ENCODE assay signal across 8 mouse cellular contexts in genomic region chr11:87108409-87108754, GRCm38 (mm10). TPM values are rescaled to one million over a fixed set of nuclear protein-coding genes. Genes with fewer than 3 reads are reported as not detected.
DNase-seq lines count a peak whose midpoint lies in the region; ATAC-seq and TF ChIP-seq lines count a peak whose summit lies in the region.

Gene Prr11, minus strand, starts transcription at chr11:87108708.

- H3K27ac ChIP-seq in heart, embryonic 12.5 days (ENCODE audit: poor library complexity, severe bottlenecking), result peak within 1 kb of the TSS; percentile 97

- H3K4me2 ChIP-seq in heart, embryonic 12.5 days, result peak within 1 kb of the TSS; percentile 76

- H3K4me3 ChIP-seq in heart, embryonic 12.5 days, result peak within 1 kb of the TSS; percentile 73
- peak within 1 kb of the TSS; percentile 83 for H3K4me3 ChIP-seq in G1E (ENCODE audit: low read depth, low read length)

- TF ChIP-seq CTCF in G1E (IDR thresholded peaks at IDR 0.05; ENCODE audit: low read depth, low read length), result no peak

- peak; percentile 2; the same call in 1 of the 2 replicates for ATAC-seq in heart, embryonic 12.5 days (ENCODE audit: insufficient number of reproducible peaks, low FRiP score)
- ATAC-seq in G1E (ENCODE audit: extremely low read depth, insufficient number of reproducible peaks, low FRiP score, poor library complexity, severe bottlenecking), result no peak
- ATAC-seq in hematopoietic stem cell, adult 5-6 weeks (replicated peaks in 1 of 2; ENCODE audit: insufficient read depth in 1 of 2, low FRiP score in 2 of 2, low TSS enrichment in 1 of 2, low read depth in 1 of 2, poor library complexity in 2 of 2, severe bottlenecking in 2 of 2), result no peak
- no peak for ATAC-seq in megakaryocyte, adult 5-6 weeks (ENCODE audit: poor library complexity, severe bottlenecking)
- no peak for ATAC-seq in megakaryocyte progenitor cell, adult 5-6 weeks (replicated peaks; ENCODE audit: poor library complexity)

- peaks cover 13% of the 10 kb centered on the region for H3K4me1 ChIP-seq in heart, embryonic 12.5 days (replicated peaks)
- peaks cover 7% of the 10 kb centered on the region; the same call in 1 of the 2 replicates for H3K4me1 ChIP-seq in G1E (ENCODE audit: insufficient read depth, low read depth, low read length)

- H3K9me3 ChIP-seq in heart, embryonic 12.5 days (replicated peaks), result no peaks in the 10 kb centered on the region
- H3K9me3 ChIP-seq in G1E (replicated peaks), result no peaks in the 10 kb centered on the region

- DNase-seq in heart, postnatal 10 days, result no peak
- no peak for DNase-seq in G1E (ENCODE audit: low spot score)
- DNase-seq in left cerebral cortex, postnatal 25 days (ENCODE audit: low spot score in 2 of 2), result no peak
- DNase-seq in thymus, postnatal 4 days, result no peak

- no peaks in the 10 kb centered on the region for H3K27me3 ChIP-seq in heart, embryonic 12.5 days (replicated peaks)
- no peaks in the 10 kb centered on the region for H3K27me3 ChIP-seq in G1E (ENCODE audit: insufficient read depth, low read length)

- peaks cover 36% of the 10 kb centered on the region for H3K36me3 ChIP-seq in heart, embryonic 12.5 days
- H3K36me3 ChIP-seq in G1E (replicated peaks), result peaks cover 45% of the 10 kb centered on the region

- H3K9ac ChIP-seq in heart, embryonic 12.5 days, result peak within 1 kb of the TSS; percentile 96

- WGBS in heart, embryonic 12.5 days, result under 1% methylated on average over 14 of the region's 14 CpGs

- intact Hi-C loops in heart, postnatal 10 days (cut with DNase I), result no loop called here
- intact Hi-C loops in left cerebral cortex, postnatal 25 days (cut with DNase I), result loop anchor here (2.0 kb wide), 1 partner anchor 18 kb away; the partner anchor contains the start of gene Trim37

RNA-seq across cellular contexts. Expression of gene Prr11, which starts in this region (rescaled TPM):
- polyA plus RNA-seq in heart, embryonic 12.5 days (2016; fragmentation: Nextera tagmentation; extraction: Ambion mirVana), result 8.2 and 9.1 TPM in 2 replicates
- total RNA-seq in heart, postnatal 10 days (2021), result 1 to 10 TPM; 4.4 TPM
- 67.3 and 75.6 TPM in 2 replicates for total RNA-seq in G1E (2014; fragmentation: Nextera tagmentation)
- 7.6 and 9.1 TPM in 2 replicates for total RNA-seq in G1E (2017)
- polyA plus RNA-seq in G1E (2012), result 1.0 and 1.2 TPM in 2 replicates
- total RNA-seq in hematopoietic stem cell, adult 5-6 weeks (2017), result 11.0 and 11.1 TPM in 2 replicates
- total RNA-seq in megakaryocyte, adult 5-6 weeks (2015), result 60.5 and 66.1 TPM in 2 replicates
- 19.6 and 24.0 TPM in 2 replicates for total RNA-seq in megakaryocyte, adult 5-6 weeks (2017)
- total RNA-seq in left cerebral cortex, postnatal 25 days (2021), result under 1 TPM; 0.32 to 0.34 TPM
- 41.1 and 47.6 TPM in 2 replicates for total RNA-seq in megakaryocyte progenitor cell, adult 5-6 weeks (2015)
- 9.5 and 11.3 TPM in 2 replicates for total RNA-seq in megakaryocyte progenitor cell, adult 5-6 weeks (2017)
